Mouse (Mus musculus): Measurements from ENCODE around the gene Tnk1. TPM values are rescaled to one million over a fixed set of nuclear protein-coding genes. Genes with fewer than 3 reads are reported as not detected.
"Not testable (repeated sequence)": the region's sequence is repeated elsewhere in the genome, so short reads cannot be mapped to it uniquely, and the experiment has no call there.

Tnk1 gene
- total and polyA plus RNA-seq, 3 experiments: 0.25 to 0.35 TPM; not detected in 1

DNA sequence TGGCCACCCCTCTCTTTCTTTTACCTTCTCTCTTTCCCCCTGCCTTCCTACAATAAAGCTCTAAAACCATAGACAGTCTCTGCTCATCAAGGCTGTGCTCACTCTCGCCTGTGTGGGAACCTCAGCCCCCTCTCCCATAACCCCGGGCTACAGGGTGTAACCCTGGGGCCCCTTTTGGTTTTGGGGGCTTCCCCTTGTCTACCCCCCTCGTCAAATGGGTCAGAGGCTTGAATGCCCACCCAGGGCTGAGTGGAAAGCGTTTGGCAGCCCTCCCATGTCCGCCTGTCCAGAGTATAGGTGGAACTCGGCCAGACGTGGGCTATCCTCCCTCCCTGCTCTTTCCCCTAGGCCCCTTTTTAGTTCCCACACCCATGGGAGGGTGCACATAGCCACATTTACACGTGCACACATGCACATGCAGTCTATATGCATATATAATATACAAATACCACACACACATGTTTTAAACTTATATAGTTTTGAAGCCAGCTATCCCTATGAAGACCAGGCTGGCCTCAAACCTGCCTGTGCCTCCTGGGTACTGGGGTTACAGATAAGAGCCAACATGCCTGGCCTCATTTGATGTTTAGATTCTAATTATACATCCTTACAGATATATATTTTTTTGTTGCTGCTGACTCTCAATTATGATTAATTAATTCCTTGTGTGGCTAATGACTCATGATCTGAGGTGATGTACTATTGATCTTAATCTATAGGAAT is 5.8 kb upstream of the Tnk1 start:
- H3K4me3 ChIP-seq (ENCODE audit: control insufficient read depth in 1 of 2, insufficient read depth in 1 of 2, low read depth in 2 of 2, low read length in 2 of 2): no peak overlapping the region

GRCm38 (mm10) chr11:69863729-69864128 is 5.2 kb upstream of the Tnk1 start:
- not testable (repeated sequence) for H3K4me3 ChIP-seq (ENCODE audit: control insufficient read depth in 1 of 2, insufficient read depth in 1 of 2, low read depth in 2 of 2, low read length in 2 of 2); H3K9me3 ChIP-seq (replicated peaks; ENCODE audit: insufficient read depth, low read length); H3K79me2 ChIP-seq (ENCODE audit: control insufficient read depth, insufficient read depth, low read length, poor library complexity); DNase-seq (ENCODE audit: low read depth, low spot score); H3K27ac ChIP-seq (ENCODE audit: control insufficient read depth, low read depth, low read length); H3K27me3 ChIP-seq (ENCODE audit: control insufficient read depth in 1 of 2, insufficient read depth in 2 of 2, low read length in 2 of 2); H3K36me3 ChIP-seq (ENCODE audit: control insufficient read depth in 1 of 2, insufficient read depth in 2 of 2, low read length in 2 of 2); H3K9ac ChIP-seq (ENCODE audit: control insufficient read depth, low read depth, low read length, poor library complexity, severe bottlenecking)
- peaks cover 2 to 17% of the 10 kb centered on the region in 2 experiments for H3K4me1 ChIP-seq (ENCODE audit: control insufficient read depth in 1 of 2, insufficient read depth in 2 of 2, low read length in 2 of 2)

More for the DNA sequence above, 5.8 kb upstream of the Tnk1 start:
- H3K36me3 ChIP-seq (ENCODE audit: control insufficient read depth in 1 of 2, insufficient read depth in 2 of 2, low read length in 2 of 2): peaks cover 0 to 4% of the 10 kb centered on the region in 2 experiments; a peak in 1 of 4 replicates
- no peaks in the 10 kb centered on the region for H3K79me2 ChIP-seq (ENCODE audit: control insufficient read depth, insufficient read depth, low read length, poor library complexity)
- no peaks in the 10 kb centered on the region for H3K9me3 ChIP-seq (replicated peaks; ENCODE audit: insufficient read depth, low read length)
- DNase-seq (ENCODE audit: low read depth, low spot score): no peak
- no peak overlapping the region for H3K27ac ChIP-seq (ENCODE audit: control insufficient read depth, low read depth, low read length)
- TF ChIP-seq GATA1 (IDR thresholded peaks at IDR 0.05; ENCODE audit: low read depth, low read length): 0 out of 2 replicates have a peak, but pooled peaks have one; percentile 17
- no peak for TF ChIP-seq TAL1 (IDR thresholded peaks at IDR 0.05; ENCODE audit: low read length)
- no peaks in the 10 kb centered on the region for H3K27me3 ChIP-seq (ENCODE audit: control insufficient read depth in 1 of 2, insufficient read depth in 2 of 2, low read length in 2 of 2)
- peaks cover 2 to 17% of the 10 kb centered on the region in 2 experiments for H3K4me1 ChIP-seq (ENCODE audit: control insufficient read depth in 1 of 2, insufficient read depth in 2 of 2, low read length in 2 of 2)
- H3K9ac ChIP-seq (ENCODE audit: control insufficient read depth, low read depth, low read length, poor library complexity, severe bottlenecking): no peak overlapping the region

DNA sequence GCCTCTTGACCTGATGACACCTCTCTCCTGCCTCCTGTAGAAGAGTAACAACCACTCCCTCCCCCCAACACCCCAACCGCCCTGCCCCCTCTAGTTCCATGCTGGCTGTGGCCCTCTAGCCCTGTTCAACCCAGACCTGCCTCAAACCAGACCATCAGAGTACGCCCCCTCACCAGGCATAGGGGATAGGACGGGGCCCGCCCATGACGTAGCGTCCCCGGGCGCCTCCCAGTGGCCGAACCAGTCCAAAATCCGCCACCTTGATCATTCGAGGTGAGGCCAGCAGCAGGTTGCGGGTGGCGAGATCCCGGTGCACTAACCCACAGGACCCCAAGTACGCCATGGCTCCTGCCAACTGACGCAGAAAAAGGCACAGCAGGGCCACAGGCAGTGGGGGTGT is 3.2 kb downstream of the Tnk1 start:
- H3K27me3 ChIP-seq (ENCODE audit: control insufficient read depth in 1 of 2, insufficient read depth in 2 of 2, low read length in 2 of 2): no peaks in the 10 kb centered on the region
- H3K36me3 ChIP-seq (ENCODE audit: control insufficient read depth in 1 of 2, insufficient read depth in 2 of 2, low read length in 2 of 2): peaks cover 0 to 12% of the 10 kb centered on the region in 2 experiments; a peak in 2 of 4 replicates
- H3K9me3 ChIP-seq (replicated peaks; ENCODE audit: insufficient read depth, low read length): no peaks in the 10 kb centered on the region
- no peak overlapping the region for H3K9ac ChIP-seq (ENCODE audit: control insufficient read depth, low read depth, low read length, poor library complexity, severe bottlenecking)
- H3K4me1 ChIP-seq (ENCODE audit: control insufficient read depth in 1 of 2, insufficient read depth in 2 of 2, low read length in 2 of 2): peaks cover 7 to 21% of the 10 kb centered on the region in 2 experiments; a peak in 3 of 4 replicates
- TF ChIP-seq CTCF (IDR thresholded peaks at IDR 0.05 in 2 of 3, conservative IDR thresholded peaks at IDR 0.05 in 1 of 3; ENCODE audit: control insufficient read depth in 1 of 3, insufficient read depth in 1 of 3, low read depth in 2 of 3, low read length in 3 of 3, poor library complexity in 1 of 3, severe bottlenecking in 1 of 3) (peak in 2 of 3 experiments; percentile 38 to 65; a peak in 4 of 6 replicates), UBTF (IDR thresholded peaks at IDR 0.05; ENCODE audit: borderline replicate concordance, insufficient read depth, low read depth, low read length) (no peak)
- no peaks in the 10 kb centered on the region for H3K79me2 ChIP-seq (ENCODE audit: control insufficient read depth, insufficient read depth, low read length, poor library complexity)
- H3K27ac ChIP-seq (ENCODE audit: control insufficient read depth, low read depth, low read length): no peak overlapping the region
- no peak for DNase-seq (ENCODE audit: low read depth, low spot score)
- no peak overlapping the region for H3K4me3 ChIP-seq (ENCODE audit: control insufficient read depth in 1 of 2, insufficient read depth in 1 of 2, low read depth in 2 of 2, low read length in 2 of 2)

- Histone ChIP-seq H3K4me1 (ENCODE audit: control insufficient read depth in 1 of 2, insufficient read depth in 2 of 2, low read length in 2 of 2) (peaks cover 7 to 21% of the 10 kb centered on the region in 2 experiments; a peak in 3 of 4 replicates), H3K9ac (ENCODE audit: control insufficient read depth, low read depth, low read length, poor library complexity, severe bottlenecking) (no peak overlapping the region), H3K9me3 (replicated peaks; ENCODE audit: insufficient read depth, low read length) (no peaks in the 10 kb centered on the region), H3K79me2 (ENCODE audit: control insufficient read depth, insufficient read depth, low read length, poor library complexity) (no peaks in the 10 kb centered on the region), H3K4me3 (ENCODE audit: control insufficient read depth in 1 of 2, insufficient read depth in 1 of 2, low read depth in 2 of 2, low read length in 2 of 2) (no peak overlapping the region), H3K36me3 (ENCODE audit: control insufficient read depth in 1 of 2, insufficient read depth in 2 of 2, low read length in 2 of 2) (peaks cover 0 to 12% of the 10 kb centered on the region in 2 experiments; a peak in 2 of 4 replicates), H3K27ac (ENCODE audit: control insufficient read depth, low read depth, low read length) (peak overlapping the region; percentile 75), H3K27me3 (ENCODE audit: control insufficient read depth in 1 of 2, insufficient read depth in 2 of 2, low read length in 2 of 2) (no peaks in the 10 kb centered on the region)
- TF ChIP-seq EP300 (IDR thresholded peaks at IDR 0.05; ENCODE audit: low read depth in 1 of 2, low read length in 2 of 2): no peak
- no peak for TF ChIP-seq CHD1 (IDR thresholded peaks at IDR 0.05; ENCODE audit: low read depth, low read length)
- TF ChIP-seq MAFK (IDR thresholded peaks at IDR 0.05; ENCODE audit: borderline replicate concordance, low read depth, low read length): no peak
- TF ChIP-seq E2F4 (IDR thresholded peaks at IDR 0.05; ENCODE audit: borderline replicate concordance, low read depth, low read length): no peak
- no peak for TF ChIP-seq ZC3H11A (IDR thresholded peaks at IDR 0.05; ENCODE audit: low read depth, low read length)
- TF ChIP-seq NELFE (IDR thresholded peaks at IDR 0.05; ENCODE audit: low read depth, low read length): no peak
- TF ChIP-seq TBP (IDR thresholded peaks at IDR 0.05; ENCODE audit: low read depth, low read length): no peak
- TF ChIP-seq POLR2AphosphoS5 (IDR thresholded peaks at IDR 0.05; ENCODE audit: borderline replicate concordance, low read depth, low read length): no peak
- no peak for TF ChIP-seq ELF1 (IDR thresholded peaks at IDR 0.05; ENCODE audit: low read depth, low read length)
- no peak for TF ChIP-seq TCF12 (IDR thresholded peaks at IDR 0.05; ENCODE audit: low read depth, low read length)
- TF ChIP-seq TAL1 (IDR thresholded peaks at IDR 0.05; ENCODE audit: low read length): no peak
- TF ChIP-seq POLR2A (IDR thresholded peaks at IDR 0.05; ENCODE audit: control insufficient read depth in 1 of 2, insufficient read depth in 1 of 2, low read depth in 1 of 2, low read length in 2 of 2, poor library complexity in 1 of 2): no peak
- TF ChIP-seq KAT2A (conservative IDR thresholded peaks at IDR 0.05; ENCODE audit: low read depth, low read length): no peak
- no peak for TF ChIP-seq MYC (IDR thresholded peaks at IDR 0.05; ENCODE audit: low read depth, low read length)
- peak; percentile 43 for DNase-seq (ENCODE audit: low read depth, low spot score)
These were observed 3.9 kb downstream of the Tnk1 start for GRCm38 (mm10) chr11:69854680-69855079.

Data from MEL (cell line).